Mouse (Mus musculus): ENCODE measurements around the gene Cntn4. TPM values are rescaled to one million over a fixed set of nuclear protein-coding genes. Genes with fewer than 3 reads are reported as not detected.
A peak's percentile ranks its signal among the peaks of the same experiment; 100 is the strongest.

Cntn4 gene
- polyA plus RNA-seq, 1 experiment from 2014 or later = 4.4 TPM

DNA sequence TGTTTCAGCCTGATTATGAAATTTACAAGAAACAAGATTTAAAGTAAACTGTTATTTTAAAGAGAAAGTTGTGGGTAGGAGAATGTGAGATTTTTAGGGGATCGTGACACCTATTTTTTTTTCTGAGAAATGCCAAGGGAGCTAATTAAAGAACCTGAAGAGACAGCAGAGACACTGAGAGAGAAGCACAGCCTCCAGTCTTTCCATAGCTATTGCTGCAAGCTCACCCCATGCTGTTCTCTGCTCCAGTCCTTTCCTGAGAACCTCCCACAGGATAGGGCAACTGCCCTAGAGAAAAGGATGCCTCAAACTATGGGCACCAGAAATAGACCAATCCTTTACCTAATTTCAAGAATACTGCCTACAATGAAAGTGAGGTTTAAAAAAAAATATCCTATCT lies 103.2 kb downstream of the Cntn4 start:
- WGBS = 84% methylated on average over 1 of the region's 1 CpGs
- ATAC-seq (ENCODE audit: low FRiP score, low TSS enrichment) = no peak
- no peak overlapping the region for H3K27ac ChIP-seq (ENCODE audit: low read length)
- H3K36me3 ChIP-seq (ENCODE audit: insufficient read depth, low read length) = no peaks in the 10 kb centered on the region
- no peaks in the 10 kb centered on the region for H3K27me3 ChIP-seq (ENCODE audit: insufficient read depth, low read length)
- no peak overlapping the region for H3K4me2 ChIP-seq (replicated peaks; ENCODE audit: low read depth, low read length)
- no peak overlapping the region for H3K4me3 ChIP-seq (ENCODE audit: low read length)
- no peak overlapping the region for H3K9ac ChIP-seq (replicated peaks; ENCODE audit: low read length)
- H3K4me1 ChIP-seq (ENCODE audit: insufficient read depth, low read length) = no peaks in the 10 kb centered on the region
- no peaks in the 10 kb centered on the region for H3K9me3 ChIP-seq (ENCODE audit: low read length)

DNA sequence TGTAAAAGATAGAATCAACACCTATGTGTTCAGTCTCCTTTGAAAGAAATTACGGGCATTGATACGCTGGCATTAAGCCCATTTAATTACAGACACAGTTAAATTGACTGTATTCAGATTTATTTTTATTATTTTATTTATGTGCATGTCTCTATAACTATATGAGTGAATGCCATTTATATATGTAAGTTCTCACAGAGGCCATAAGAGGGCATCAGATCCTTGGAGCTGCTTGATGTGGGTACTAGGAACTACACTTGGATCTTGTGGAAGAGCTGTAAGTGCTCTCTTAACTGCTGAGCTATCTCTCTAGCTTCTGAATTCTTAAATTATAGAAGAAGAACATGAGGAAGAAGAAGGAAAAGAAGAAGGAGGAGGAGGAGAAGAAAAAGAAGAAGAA lies 111.0 kb downstream of the Cntn4 start:
- WGBS = 90% methylated on average over 2 of the region's 2 CpGs
- no peak overlapping the region for H3K27ac ChIP-seq (ENCODE audit: low read length)
- no peak overlapping the region for H3K4me3 ChIP-seq (ENCODE audit: low read length)
- H3K4me1 ChIP-seq (ENCODE audit: insufficient read depth, low read length) = no peaks in the 10 kb centered on the region
- no peak overlapping the region for H3K4me2 ChIP-seq (replicated peaks; ENCODE audit: low read depth, low read length)
- H3K9ac ChIP-seq (replicated peaks; ENCODE audit: low read length) = no peak overlapping the region
- no peaks in the 10 kb centered on the region for H3K9me3 ChIP-seq (ENCODE audit: low read length)
- no peak for ATAC-seq (ENCODE audit: low FRiP score, low TSS enrichment)
- H3K36me3 ChIP-seq (ENCODE audit: insufficient read depth, low read length) = no peaks in the 10 kb centered on the region
- no peaks in the 10 kb centered on the region for H3K27me3 ChIP-seq (ENCODE audit: insufficient read depth, low read length)

DNA sequence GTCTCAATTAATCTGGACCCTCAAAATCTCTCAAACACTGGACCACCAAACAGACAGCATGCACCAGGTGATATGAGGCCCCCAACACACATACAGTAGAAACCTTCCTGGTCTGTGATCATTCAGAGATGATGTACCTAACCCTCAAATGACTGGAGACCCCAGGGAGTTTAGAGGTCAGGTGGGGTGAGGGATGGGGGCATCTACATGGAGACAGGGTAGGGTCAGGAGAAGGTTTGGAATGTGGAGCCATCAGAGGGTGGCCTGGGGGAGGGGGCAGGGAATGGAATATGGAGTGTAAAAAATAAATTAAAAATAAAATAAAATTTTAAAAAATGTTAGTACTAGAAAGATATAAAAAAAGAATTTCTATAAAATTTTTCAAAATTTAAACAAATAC lies 157.6 kb downstream of the Cntn4 start:
- H3K9me3 ChIP-seq (ENCODE audit: low read length) = no peaks in the 10 kb centered on the region
- H3K36me3 ChIP-seq (ENCODE audit: insufficient read depth, low read length) = no peaks in the 10 kb centered on the region
- H3K27me3 ChIP-seq (ENCODE audit: insufficient read depth, low read length) = no peaks in the 10 kb centered on the region
- no peak overlapping the region for H3K27ac ChIP-seq (ENCODE audit: low read length)
- no peak overlapping the region for H3K4me2 ChIP-seq (replicated peaks; ENCODE audit: low read depth, low read length)
- no peaks in the 10 kb centered on the region for H3K4me1 ChIP-seq (ENCODE audit: insufficient read depth, low read length)
- no peak for ATAC-seq (ENCODE audit: low FRiP score, low TSS enrichment)
- no peak overlapping the region for H3K9ac ChIP-seq (replicated peaks; ENCODE audit: low read length)
- no peak overlapping the region for H3K4me3 ChIP-seq (ENCODE audit: low read length)

DNA sequence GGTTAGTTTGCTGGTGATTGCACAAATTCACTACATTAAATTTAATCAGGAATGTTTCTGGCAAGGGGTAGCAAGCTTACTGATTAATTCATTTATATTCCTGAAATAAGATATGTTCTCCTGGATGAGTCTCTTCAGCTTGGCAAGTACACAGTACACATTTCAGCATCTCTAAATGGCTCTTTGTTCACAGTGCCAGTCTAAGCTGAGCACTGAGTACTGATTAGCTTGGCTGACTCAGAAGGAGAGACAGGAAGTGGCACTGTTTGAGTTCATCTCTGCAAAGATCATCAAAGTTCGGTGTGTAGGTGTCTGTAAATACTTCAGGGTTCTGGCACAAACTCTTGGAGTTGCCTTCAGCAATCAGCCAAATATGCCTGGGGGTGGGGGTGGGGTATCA lies 169.8 kb downstream of the Cntn4 start:
- H3K4me3 ChIP-seq (ENCODE audit: low read length) = no peak overlapping the region
- no peaks in the 10 kb centered on the region for H3K36me3 ChIP-seq (ENCODE audit: insufficient read depth, low read length)
- no peak for ATAC-seq (ENCODE audit: low FRiP score, low TSS enrichment)
- H3K9me3 ChIP-seq (ENCODE audit: low read length) = no peaks in the 10 kb centered on the region
- H3K4me2 ChIP-seq (replicated peaks; ENCODE audit: low read depth, low read length) = no peak overlapping the region
- 55% methylated on average over 1 of the region's 1 CpGs for WGBS
- H3K27ac ChIP-seq (ENCODE audit: low read length) = no peak overlapping the region
- no peaks in the 10 kb centered on the region for H3K27me3 ChIP-seq (ENCODE audit: insufficient read depth, low read length)
- no peak overlapping the region for H3K9ac ChIP-seq (replicated peaks; ENCODE audit: low read length)
- H3K4me1 ChIP-seq (ENCODE audit: insufficient read depth, low read length) = no peaks in the 10 kb centered on the region

DNA sequence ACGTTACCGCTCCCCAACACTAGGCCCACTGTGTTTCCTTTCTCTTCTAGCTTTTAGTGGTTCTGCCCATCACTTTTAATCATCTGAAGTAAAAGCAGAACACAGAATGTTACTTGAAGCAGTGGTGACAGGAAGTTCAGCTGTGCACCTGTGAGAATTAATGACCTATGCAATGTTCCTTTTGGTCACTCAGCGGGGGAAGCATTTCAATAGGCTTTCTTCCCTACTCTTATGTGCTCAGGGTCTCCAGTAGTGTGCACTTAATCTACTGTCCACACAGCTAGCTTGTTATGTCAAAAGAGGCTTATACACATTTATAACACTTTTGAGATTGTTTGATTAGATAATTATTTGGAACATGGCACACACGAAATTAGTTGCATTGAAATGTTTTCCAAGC lies 215.4 kb downstream of the Cntn4 start:
- Histone ChIP-seq H3K9me3 (ENCODE audit: low read length) (no peaks in the 10 kb centered on the region), H3K36me3 (ENCODE audit: insufficient read depth, low read length) (no peaks in the 10 kb centered on the region), H3K27ac (ENCODE audit: low read length) (no peak overlapping the region), H3K4me1 (ENCODE audit: insufficient read depth, low read length) (no peaks in the 10 kb centered on the region), H3K27me3 (ENCODE audit: insufficient read depth, low read length) (no peaks in the 10 kb centered on the region), H3K4me2 (replicated peaks; ENCODE audit: low read depth, low read length) (no peak overlapping the region), H3K9ac (replicated peaks; ENCODE audit: low read length) (no peak overlapping the region), H3K4me3 (ENCODE audit: low read length) (no peak overlapping the region)
- 30% methylated on average over 4 of the region's 4 CpGs for WGBS
- 0 out of 2 replicates have a peak, but pooled peaks have one; percentile 51 for ATAC-seq (ENCODE audit: low FRiP score, low TSS enrichment)

DNA sequence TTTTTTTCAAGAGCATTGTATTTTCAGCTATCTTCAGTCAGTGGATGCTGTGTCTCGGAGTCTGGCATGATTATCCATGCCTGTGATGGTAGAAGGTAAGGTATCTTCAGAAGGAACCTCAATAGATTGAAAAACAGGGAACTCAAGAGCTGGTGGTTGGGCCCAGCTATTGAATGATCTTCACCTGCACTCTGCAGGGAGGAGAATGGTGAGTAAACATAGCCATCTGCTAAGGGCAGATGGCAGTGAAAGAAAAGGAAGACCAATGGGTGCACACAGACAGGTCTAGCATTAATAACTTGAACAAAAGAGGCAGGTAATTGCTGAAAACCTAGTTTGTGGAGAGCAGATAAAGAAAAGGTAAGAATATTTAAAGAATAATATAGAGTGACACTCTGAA lies 261.0 kb downstream of the Cntn4 start:
- Histone ChIP-seq H3K27me3 (ENCODE audit: insufficient read depth, low read length) (no peaks in the 10 kb centered on the region), H3K27ac (ENCODE audit: low read length) (no peak overlapping the region), H3K36me3 (ENCODE audit: insufficient read depth, low read length) (no peaks in the 10 kb centered on the region), H3K9ac (replicated peaks; ENCODE audit: low read length) (no peak overlapping the region), H3K4me3 (ENCODE audit: low read length) (no peak overlapping the region), H3K4me2 (replicated peaks; ENCODE audit: low read depth, low read length) (no peak overlapping the region), H3K9me3 (ENCODE audit: low read length) (no peaks in the 10 kb centered on the region), H3K4me1 (ENCODE audit: insufficient read depth, low read length) (no peaks in the 10 kb centered on the region)
- WGBS = 94% methylated on average over 1 of the region's 1 CpGs
- no peak for ATAC-seq (ENCODE audit: low FRiP score, low TSS enrichment)

DNA sequence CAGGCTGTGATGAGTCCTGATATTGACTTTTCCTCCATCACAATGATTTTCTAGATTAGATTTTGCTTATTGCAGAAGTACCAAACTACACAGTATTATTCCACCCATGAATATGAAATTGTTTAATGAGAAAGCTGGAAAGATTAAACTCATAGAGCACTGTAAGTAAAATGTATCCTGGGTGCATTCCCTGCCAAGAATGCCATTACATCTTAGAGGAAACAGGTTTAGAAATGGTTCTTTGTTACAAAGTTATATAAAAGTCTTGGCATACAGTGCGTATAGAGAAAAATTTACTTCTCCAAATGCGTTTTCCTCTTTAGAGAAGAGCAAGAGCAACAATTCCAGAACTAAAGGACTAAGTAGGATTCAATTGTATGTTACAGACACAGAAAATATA lies 261.8 kb downstream of the Cntn4 start:
- no peak overlapping the region for H3K27ac ChIP-seq (ENCODE audit: low read length)
- no peaks in the 10 kb centered on the region for H3K4me1 ChIP-seq (ENCODE audit: insufficient read depth, low read length)
- H3K4me2 ChIP-seq (replicated peaks; ENCODE audit: low read depth, low read length) = no peak overlapping the region
- 81% methylated on average over 2 of the region's 2 CpGs for WGBS
- H3K9me3 ChIP-seq (ENCODE audit: low read length) = no peaks in the 10 kb centered on the region
- no peaks in the 10 kb centered on the region for H3K27me3 ChIP-seq (ENCODE audit: insufficient read depth, low read length)
- no peaks in the 10 kb centered on the region for H3K36me3 ChIP-seq (ENCODE audit: insufficient read depth, low read length)
- no peak for ATAC-seq (ENCODE audit: low FRiP score, low TSS enrichment)
- no peak overlapping the region for H3K9ac ChIP-seq (replicated peaks; ENCODE audit: low read length)
- H3K4me3 ChIP-seq (ENCODE audit: low read length) = no peak overlapping the region

DNA sequence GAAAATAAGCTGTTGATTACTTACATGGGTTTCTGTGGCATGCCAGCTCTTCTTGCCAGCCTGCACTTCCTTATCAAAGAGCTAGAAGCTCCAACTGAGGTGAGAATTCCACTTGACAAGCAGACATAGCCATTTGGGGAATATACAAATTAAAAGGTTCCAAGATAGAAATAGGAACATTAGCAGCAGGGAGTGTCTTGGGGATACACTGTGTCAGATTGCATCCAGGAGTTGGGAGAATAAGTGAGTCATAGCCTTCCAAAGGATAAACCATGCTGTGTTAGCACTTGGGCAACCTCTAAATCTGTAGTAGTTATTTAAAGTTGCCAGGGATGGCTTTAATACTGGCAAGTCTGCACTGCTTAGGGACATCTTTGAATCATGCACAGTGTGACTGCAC lies 263.1 kb downstream of the Cntn4 start:
- no peaks in the 10 kb centered on the region for H3K9me3 ChIP-seq (ENCODE audit: low read length)
- no peak overlapping the region for H3K4me2 ChIP-seq (replicated peaks; ENCODE audit: low read depth, low read length)
- H3K36me3 ChIP-seq (ENCODE audit: insufficient read depth, low read length) = no peaks in the 10 kb centered on the region
- ATAC-seq (ENCODE audit: low FRiP score, low TSS enrichment) = no peak
- H3K27ac ChIP-seq (ENCODE audit: low read length) = no peak overlapping the region
- no peak overlapping the region for H3K4me3 ChIP-seq (ENCODE audit: low read length)
- no peaks in the 10 kb centered on the region for H3K27me3 ChIP-seq (ENCODE audit: insufficient read depth, low read length)
- no peak overlapping the region for H3K9ac ChIP-seq (replicated peaks; ENCODE audit: low read length)
- H3K4me1 ChIP-seq (ENCODE audit: insufficient read depth, low read length) = no peaks in the 10 kb centered on the region

DNA sequence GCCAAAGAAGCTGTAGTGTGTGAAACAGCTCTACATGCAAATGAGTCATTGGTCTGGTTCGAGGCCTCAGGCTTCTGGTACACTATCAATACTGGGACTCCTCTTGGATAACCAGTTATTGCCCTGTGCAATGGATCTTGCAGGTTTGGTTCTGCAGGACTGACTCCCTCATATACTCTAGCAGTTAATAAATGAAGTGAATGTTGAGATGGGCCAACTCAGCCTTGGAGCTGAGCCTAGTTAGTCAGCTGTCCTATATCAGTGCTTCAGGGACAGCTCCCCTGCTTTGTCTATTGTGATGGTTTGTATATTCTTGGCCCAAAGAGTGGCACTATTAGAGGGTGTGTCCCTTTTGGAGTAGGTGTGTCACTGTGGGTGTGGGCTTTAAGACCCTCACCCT lies 314.0 kb downstream of the Cntn4 start:
- H3K4me1 ChIP-seq (ENCODE audit: insufficient read depth, low read length) = no peaks in the 10 kb centered on the region
- H3K27me3 ChIP-seq (ENCODE audit: insufficient read depth, low read length) = no peaks in the 10 kb centered on the region
- no peak overlapping the region for H3K27ac ChIP-seq (ENCODE audit: low read length)
- H3K36me3 ChIP-seq (ENCODE audit: insufficient read depth, low read length) = no peaks in the 10 kb centered on the region
- H3K9ac ChIP-seq (replicated peaks; ENCODE audit: low read length) = no peak overlapping the region
- H3K4me3 ChIP-seq (ENCODE audit: low read length) = no peak overlapping the region
- ATAC-seq (ENCODE audit: low FRiP score, low TSS enrichment) = no peak
- H3K9me3 ChIP-seq (ENCODE audit: low read length) = no peaks in the 10 kb centered on the region
- no peak overlapping the region for H3K4me2 ChIP-seq (replicated peaks; ENCODE audit: low read depth, low read length)
- 79% methylated on average over 1 of the region's 1 CpGs for WGBS

DNA sequence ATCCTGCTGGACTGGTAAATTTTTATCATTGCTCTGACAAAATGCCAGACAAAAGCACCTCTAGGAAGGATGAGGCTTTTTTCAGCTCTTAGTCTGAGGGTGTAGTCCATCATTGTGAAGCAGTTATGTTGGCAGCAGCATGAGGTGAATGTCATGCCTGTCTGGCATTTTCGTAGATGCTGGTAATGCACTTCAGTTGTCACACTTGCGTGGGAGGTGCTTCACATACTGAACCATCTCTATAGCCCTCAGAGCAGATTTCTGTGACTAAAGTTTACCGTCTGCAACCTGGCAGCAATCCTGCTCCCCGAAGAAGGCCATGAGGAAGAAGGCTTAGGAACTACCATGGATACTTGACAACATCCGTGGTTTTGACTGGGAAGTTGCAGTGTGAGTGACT lies 335.6 kb downstream of the Cntn4 start:
- Histone ChIP-seq H3K4me3 (ENCODE audit: low read length) (no peak overlapping the region), H3K4me2 (replicated peaks; ENCODE audit: low read depth, low read length) (no peak overlapping the region), H3K4me1 (ENCODE audit: insufficient read depth, low read length) (no peaks in the 10 kb centered on the region), H3K27me3 (ENCODE audit: insufficient read depth, low read length) (no peaks in the 10 kb centered on the region), H3K27ac (ENCODE audit: low read length) (no peak overlapping the region), H3K36me3 (ENCODE audit: insufficient read depth, low read length) (no peaks in the 10 kb centered on the region), H3K9me3 (ENCODE audit: low read length) (no peaks in the 10 kb centered on the region), H3K9ac (replicated peaks; ENCODE audit: low read length) (no peak overlapping the region)
- no peak for ATAC-seq (ENCODE audit: low FRiP score, low TSS enrichment)
- 65% methylated on average over 5 of the region's 5 CpGs for WGBS

DNA sequence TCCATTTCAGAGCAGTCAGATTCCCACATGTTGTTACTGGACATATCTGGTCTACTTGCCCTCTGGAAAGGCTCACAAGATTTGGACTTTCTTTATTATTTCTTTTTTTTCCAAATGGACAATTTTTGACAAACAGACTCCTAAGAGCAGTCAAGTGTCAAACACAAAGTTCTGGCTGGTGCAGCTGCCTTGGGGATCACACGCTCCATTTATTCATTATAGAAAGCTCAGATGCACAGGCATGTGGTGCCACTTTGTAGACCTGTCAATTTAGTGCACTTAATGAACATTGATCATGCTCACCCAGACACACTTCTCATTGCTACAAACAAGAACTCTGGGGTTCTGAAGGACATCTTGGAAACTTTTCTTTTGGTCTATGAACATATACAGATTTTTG lies 337.7 kb downstream of the Cntn4 start:
- no peak overlapping the region for H3K4me3 ChIP-seq (ENCODE audit: low read length)
- no peak overlapping the region for H3K9ac ChIP-seq (replicated peaks; ENCODE audit: low read length)
- WGBS = 73% methylated on average over 1 of the region's 1 CpGs
- H3K27ac ChIP-seq (ENCODE audit: low read length) = no peak overlapping the region
- no peaks in the 10 kb centered on the region for H3K36me3 ChIP-seq (ENCODE audit: insufficient read depth, low read length)
- no peaks in the 10 kb centered on the region for H3K4me1 ChIP-seq (ENCODE audit: insufficient read depth, low read length)
- no peak overlapping the region for H3K4me2 ChIP-seq (replicated peaks; ENCODE audit: low read depth, low read length)
- no peak for ATAC-seq (ENCODE audit: low FRiP score, low TSS enrichment)
- H3K9me3 ChIP-seq (ENCODE audit: low read length) = no peaks in the 10 kb centered on the region
- no peaks in the 10 kb centered on the region for H3K27me3 ChIP-seq (ENCODE audit: insufficient read depth, low read length)
